Mouse (Mus musculus) cerebellum, adult 2 months (tissue): Measurements from ENCODE around the gene Rps6ka5. TPM values are rescaled to one million over a fixed set of nuclear protein-coding genes. Genes with fewer than 3 reads are reported as not detected.

Experiments
- DNase-seq, 2 experiments: peaks; one replicate each; pipeline ENCODE4 v3.0.0; 2021
- H3K27ac ChIP-seq: fragments of 200-500 bp; 2 replicates; pipeline ENCODE4 v1.5.1; 2012; ENCODE audit warnings: low read length, control low read depth, inconsistent platforms; ENCODE audit not compliant: insufficient read depth
- H3K27me3 ChIP-seq: fragments of 200-500 bp; 2 replicates; pipeline ENCODE4 v1.6.1; 2012; ENCODE audit warnings: inconsistent platforms, mild to moderate bottlenecking, low read length, moderate library complexity; ENCODE audit not compliant: control insufficient read depth, insufficient read depth
- H3K4me1 ChIP-seq: fragments of 200-500 bp; 2 replicates; pipeline ENCODE4 v1.6.1; 2011; ENCODE audit warnings: low read length; ENCODE audit not compliant: control insufficient read depth, insufficient read depth
- H3K4me3 ChIP-seq: fragments of 200-500 bp; replicated peaks from 2 replicates; pipeline ENCODE3; 2011; ENCODE audit warnings: mild to moderate bottlenecking, low read depth, low read length, control low read depth; ENCODE audit not compliant: insufficient read depth
- CTCF ChIP-seq: fragments of 200-500 bp; IDR thresholded peaks from 2 replicates; pipeline ENCODE4 v1.5.1; 2011; ENCODE audit warnings: low read depth, mild to moderate bottlenecking, control low read depth, low read length, moderate library complexity, borderline replicate concordance; ENCODE audit not compliant: insufficient read depth
- POLR2A ChIP-seq: fragments of 200-500 bp; IDR thresholded peaks from 2 replicates; pipeline ENCODE4 v1.6.1; 2011; ENCODE audit warnings: low read length, control low read depth, borderline replicate concordance; ENCODE audit not compliant: insufficient read depth
- WGBS: fragments of 180-500 bp; shearing (Covaris S2); methylation state at CpG from one replicate; pipeline ENCODE4 v1.1.7; 2018; 5-methylcytosine and 5-hydroxymethylcytosine counted together
- polyA plus RNA-seq: library from polyadenylated mRNA; depleted of rRNA; stranded (reverse); fragments of >200 nt; gene quantifications from 2 replicates; pipeline ENCODE4 v1.2.3, GENCODE M21; 2012

Gene Rps6ka5
- polyA plus RNA-seq, 1 experiment: 22.9 TPM

DNA sequence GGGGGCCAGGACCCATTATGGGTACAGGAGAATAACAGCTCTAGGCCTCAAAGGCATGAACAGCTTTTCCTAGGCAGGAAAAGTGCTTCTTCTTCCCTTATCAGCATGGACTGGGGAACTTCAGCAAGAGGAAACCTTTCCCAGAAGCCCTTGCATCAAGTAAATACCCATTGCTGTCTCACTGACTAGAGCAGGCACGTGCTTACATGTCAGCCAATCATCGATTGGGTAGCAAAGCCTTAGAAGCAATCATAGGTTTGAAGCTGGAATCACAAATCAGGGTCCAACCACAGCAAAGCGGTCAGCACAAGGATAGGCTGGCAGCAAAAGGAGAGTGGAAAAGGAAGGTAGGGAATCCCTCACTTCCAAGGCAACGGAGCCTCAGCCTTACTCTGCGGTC, 213.7 kb downstream of the Rps6ka5 start:
- no peaks in the 10 kb centered on the region for H3K27me3 ChIP-seq
- DNase-seq: no peak
- no peak overlapping the region for H3K4me3 ChIP-seq
- H3K4me1 ChIP-seq: peaks cover 20% of the 10 kb centered on the region
- TF ChIP-seq CTCF: no peak
- TF ChIP-seq POLR2A: no peak
- WGBS: 92% methylated on average over 5 of the region's 5 CpGs
- no peak overlapping the region for H3K27ac ChIP-seq

DNA sequence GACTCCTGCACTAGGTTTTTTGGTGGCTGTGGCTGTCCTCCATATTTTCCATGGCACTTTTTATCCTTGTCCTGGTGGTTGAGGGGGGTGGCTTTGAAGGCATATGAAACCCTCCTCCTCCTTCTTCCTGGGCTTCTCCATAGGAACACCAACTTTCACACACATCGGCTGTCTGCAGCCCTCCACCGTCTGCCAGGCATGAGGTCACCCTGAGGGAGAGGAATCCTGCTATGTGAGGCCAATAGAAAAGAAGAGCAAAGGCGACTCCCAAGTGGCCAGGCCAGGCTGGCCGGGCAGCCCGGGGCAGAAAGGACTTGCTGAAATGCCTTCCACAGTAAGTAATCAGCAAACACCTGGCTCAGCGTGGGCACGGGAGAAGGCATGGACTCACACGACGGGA, 214.1 kb downstream of the Rps6ka5 start:
- no peak for TF ChIP-seq CTCF
- no peak for TF ChIP-seq POLR2A
- no peak for DNase-seq

DNA sequence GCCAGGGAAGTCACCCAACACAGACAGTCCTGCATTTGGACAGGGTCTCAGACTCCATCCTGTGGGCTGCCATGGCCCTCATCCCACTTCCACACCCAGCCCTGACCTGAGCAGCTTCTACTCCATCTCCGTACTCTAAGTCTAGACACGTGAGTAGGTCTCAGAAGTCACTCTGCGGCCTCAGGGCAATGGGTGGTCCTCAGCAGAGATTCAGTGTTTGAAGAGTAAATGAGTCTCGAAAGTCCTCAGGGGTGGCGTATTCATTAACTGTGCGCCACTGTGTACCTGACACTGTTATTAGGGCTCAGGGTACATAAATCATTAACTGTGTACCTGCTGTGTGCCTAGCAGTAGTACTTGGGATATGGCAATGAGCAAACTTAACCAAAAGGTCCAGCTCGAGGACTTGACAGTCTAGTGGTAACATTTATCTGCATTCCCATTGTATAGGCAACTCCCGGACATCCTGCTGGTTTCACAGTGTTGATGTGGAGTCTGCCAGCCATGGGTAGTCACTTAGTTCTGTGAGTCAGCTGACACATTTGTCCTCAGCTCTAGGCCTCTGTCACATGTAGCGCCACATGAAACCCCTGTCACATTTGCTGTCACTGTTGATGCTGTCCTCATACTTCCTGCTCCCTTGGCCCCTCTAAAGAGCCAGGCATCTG, 217.0 kb downstream of the Rps6ka5 start:
- Histone ChIP-seq H3K27ac (no peak overlapping the region), H3K27me3 (no peaks in the 10 kb centered on the region), H3K4me1 (peaks cover 6% of the 10 kb centered on the region), H3K4me3 (no peak overlapping the region)
- no peak for DNase-seq
- WGBS: 87% methylated on average over 9 of the region's 9 CpGs
- no peak for TF ChIP-seq POLR2A
- no peak for TF ChIP-seq CTCF

More for the DNA sequence above, 214.1 kb downstream of the Rps6ka5 start:
- H3K4me3 ChIP-seq: no peak overlapping the region
- WGBS: 54% methylated on average over 9 of the region's 9 CpGs
- no peak overlapping the region for H3K27ac ChIP-seq
- H3K4me1 ChIP-seq: peaks cover 16% of the 10 kb centered on the region
- no peaks in the 10 kb centered on the region for H3K27me3 ChIP-seq

DNA sequence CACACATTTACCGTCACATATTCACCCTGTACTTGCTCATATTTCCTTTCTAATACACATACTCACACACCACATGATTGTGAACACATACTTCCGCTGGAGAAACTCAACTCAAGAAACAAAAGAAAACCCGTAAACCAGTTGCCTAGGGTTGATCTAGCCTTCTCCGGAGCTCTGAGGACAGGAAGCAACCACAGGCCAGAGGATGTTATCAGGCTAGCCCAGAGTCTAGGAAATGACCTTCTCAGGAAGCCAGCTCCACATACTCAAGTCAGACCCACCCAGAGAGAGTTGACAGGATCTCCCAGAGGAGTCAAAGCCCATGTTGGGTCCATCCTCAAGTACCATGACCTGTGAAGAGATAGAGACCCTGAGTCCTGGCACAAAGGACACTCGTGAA, 218.1 kb downstream of the Rps6ka5 start:
- Histone ChIP-seq H3K4me3 (no peak overlapping the region), H3K4me1 (peaks cover 13% of the 10 kb centered on the region), H3K27ac (no peak overlapping the region), H3K27me3 (no peaks in the 10 kb centered on the region)
- 92% methylated on average over 5 of the region's 5 CpGs for WGBS
- DNase-seq: no peak
- no peak for TF ChIP-seq POLR2A
- no peak for TF ChIP-seq CTCF

DNA sequence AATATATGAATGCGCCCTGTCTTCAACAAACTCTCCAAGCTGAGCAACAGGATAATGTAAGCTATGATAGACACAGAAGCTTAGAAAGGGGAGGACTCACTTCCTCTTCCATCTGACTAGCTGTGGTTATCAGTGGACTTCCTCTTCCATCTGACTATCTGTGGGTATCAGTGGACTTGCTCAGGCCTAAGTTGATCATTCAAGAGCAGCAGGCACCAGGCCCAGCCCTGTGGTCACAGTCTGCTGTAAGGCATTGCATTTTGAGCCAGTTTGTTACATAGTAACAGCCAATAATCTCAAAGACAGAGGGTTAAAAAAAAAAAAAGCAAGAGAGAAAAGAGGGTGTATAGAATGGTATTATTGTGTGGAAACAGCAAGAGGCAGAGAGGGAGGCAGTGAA, 221.3 kb downstream of the Rps6ka5 start:
- Histone ChIP-seq H3K27ac (no peak overlapping the region), H3K27me3 (no peaks in the 10 kb centered on the region)
- WGBS: 98% methylated on average over 1 of the region's 1 CpGs

DNA sequence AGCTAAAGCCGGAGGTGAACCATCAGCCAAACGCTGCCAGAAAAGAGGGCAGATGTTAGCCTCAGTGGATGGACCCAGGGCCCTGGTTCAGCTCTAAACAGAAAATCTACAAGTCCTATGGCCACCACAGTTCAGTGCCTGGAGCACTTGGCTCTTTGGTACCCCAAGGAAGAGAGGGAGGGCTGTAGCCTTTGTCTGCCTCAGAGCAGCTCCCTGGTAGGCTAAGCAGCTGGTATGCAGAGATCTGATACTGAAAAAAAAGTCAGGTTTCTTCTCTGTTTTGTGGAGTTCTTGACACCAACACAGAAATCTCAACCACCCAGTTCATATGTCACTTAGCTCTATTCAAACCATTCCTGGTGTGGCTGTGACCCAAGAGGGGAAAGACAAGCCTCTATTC, 222.2 kb downstream of the Rps6ka5 start:
- WGBS: 76% methylated on average over 2 of the region's 2 CpGs
- no peak overlapping the region for H3K4me3 ChIP-seq
- no peak overlapping the region for H3K27ac ChIP-seq
- H3K27me3 ChIP-seq: no peaks in the 10 kb centered on the region
- no peak for DNase-seq
- TF ChIP-seq CTCF: no peak
- no peak for TF ChIP-seq POLR2A
- H3K4me1 ChIP-seq: peaks cover 9% of the 10 kb centered on the region

More for the DNA sequence above, 221.3 kb downstream of the Rps6ka5 start:
- TF ChIP-seq POLR2A: no peak
- no peak for TF ChIP-seq CTCF
- H3K4me1 ChIP-seq: peaks cover 9% of the 10 kb centered on the region
- no peak overlapping the region for H3K4me3 ChIP-seq
- DNase-seq: no peak

DNA sequence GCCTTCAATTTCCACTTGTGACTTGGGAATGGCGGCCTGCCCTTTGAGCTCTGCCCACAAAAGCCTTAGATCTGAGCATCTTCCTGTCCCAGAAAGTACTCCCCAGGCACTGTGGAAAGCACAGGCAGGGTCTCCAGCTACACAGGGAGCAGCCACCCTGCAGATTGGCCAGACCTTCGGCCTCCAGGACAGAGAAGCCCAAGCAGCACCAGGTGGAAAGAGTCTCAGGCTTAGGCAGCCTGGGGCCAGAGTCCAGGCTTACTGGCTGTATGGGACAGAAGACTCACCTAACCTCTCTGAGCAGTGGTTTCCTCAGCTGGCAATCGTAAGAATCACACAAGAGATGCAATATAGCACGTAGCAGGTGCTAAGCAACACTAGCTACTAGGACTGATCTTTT, 223.1 kb downstream of the Rps6ka5 start:
- Histone ChIP-seq H3K27ac (no peak overlapping the region), H3K4me3 (no peak overlapping the region), H3K27me3 (no peaks in the 10 kb centered on the region), H3K4me1 (peaks cover 14% of the 10 kb centered on the region)
- no peak for DNase-seq
- WGBS: 86% methylated on average over 4 of the region's 4 CpGs
- no peak for TF ChIP-seq CTCF
- no peak for TF ChIP-seq POLR2A

DNA sequence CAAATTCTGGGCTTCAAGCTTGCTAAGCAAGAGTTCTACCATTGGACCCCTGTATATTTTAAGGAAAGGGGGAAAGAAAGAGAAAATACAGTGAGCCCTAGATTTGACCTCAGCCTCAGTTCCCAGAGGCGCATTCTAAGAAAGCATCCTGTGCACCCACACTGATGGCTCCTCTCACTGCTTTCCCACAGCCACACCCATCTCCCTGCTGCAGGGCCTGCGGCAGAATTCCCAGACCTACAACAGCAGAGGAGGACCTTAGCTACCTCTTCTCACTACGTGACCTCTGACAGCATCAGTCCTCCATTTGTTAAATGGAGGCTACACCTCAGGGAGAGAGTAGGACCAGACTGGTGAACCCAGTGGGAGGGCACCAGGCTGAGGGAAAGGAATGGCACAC, 224.2 kb downstream of the Rps6ka5 start:
- TF ChIP-seq CTCF (no peak), POLR2A (no peak)
- Histone ChIP-seq H3K4me3 (no peak overlapping the region), H3K27me3 (no peaks in the 10 kb centered on the region), H3K4me1 (peaks cover 15% of the 10 kb centered on the region), H3K27ac (no peak overlapping the region)
- DNase-seq: no peak
- WGBS: 89% methylated on average over 3 of the region's 3 CpGs

DNA sequence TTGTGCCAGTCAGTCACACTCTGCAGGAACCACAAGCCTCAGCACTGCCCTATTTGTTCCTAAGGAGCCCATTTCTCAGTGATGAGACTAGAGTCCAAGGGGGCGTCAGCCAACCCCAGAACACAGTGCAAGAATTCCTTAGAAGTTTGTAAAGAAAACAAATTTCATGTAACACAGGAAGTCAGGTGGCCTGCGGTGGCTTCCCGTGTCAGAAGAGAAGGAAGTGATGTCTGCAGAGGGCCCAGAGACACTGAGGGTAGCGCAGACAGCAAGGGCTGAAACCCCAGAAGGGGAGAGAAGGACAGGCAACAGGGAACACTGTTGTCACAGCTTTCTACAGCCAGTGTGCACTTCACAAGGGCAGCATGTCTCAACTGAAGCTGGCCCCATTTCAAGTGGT, 225.5 kb downstream of the Rps6ka5 start:
- Histone ChIP-seq H3K27me3 (no peaks in the 10 kb centered on the region), H3K4me1 (peaks cover 15% of the 10 kb centered on the region), H3K27ac (no peak overlapping the region), H3K4me3 (no peak overlapping the region)
- 89% methylated on average over 4 of the region's 4 CpGs for WGBS
- TF ChIP-seq CTCF: no peak
- no peak for TF ChIP-seq POLR2A
- no peak for DNase-seq
